Mouse (Mus musculus) heart, embryonic 12.5 days (tissue): ENCODE data around the gene Ankrd12. TPM values are rescaled to one million over a fixed set of nuclear protein-coding genes. Genes with fewer than 3 reads are reported as not detected.

ENCODE experiments used
- ATAC-seq: fragments of 200-750 bp; cut with Nextera tagmentation; 2 replicates; pipeline ENCODE4 v1.8.0; 2017; ENCODE audit warnings: moderate TSS enrichment, moderate library complexity; ENCODE audit not compliant: insufficient number of reproducible peaks, low FRiP score
- H3K27ac ChIP-seq: fragments of 300-500 bp; sonication (generic); 2 replicates; pipeline ENCODE4 v1.5.1; 2016; ENCODE audit warnings: mild to moderate bottlenecking, moderate library complexity; ENCODE audit not compliant: poor library complexity, severe bottlenecking
- H3K27me3 ChIP-seq: fragments of 300-500 bp; sonication (generic); replicated peaks from 2 replicates; pipeline ENCODE4 v1.6.1; 2016; ENCODE audit warnings: mild to moderate bottlenecking, moderate library complexity
- H3K36me3 ChIP-seq: fragments of 300-500 bp; sonication (generic); 2 replicates; pipeline ENCODE4 v1.6.1; 2016; ENCODE audit warnings: mild to moderate bottlenecking, moderate library complexity
- H3K4me1 ChIP-seq: fragments of 300-500 bp; sonication (generic); replicated peaks from 2 replicates; pipeline ENCODE4 v1.6.1; 2016; ENCODE audit warnings: mild to moderate bottlenecking
- H3K4me2 ChIP-seq: fragments of 300-500 bp; sonication (generic); 2 replicates; pipeline ENCODE4 v1.6.1; 2016; ENCODE audit warnings: mild to moderate bottlenecking, moderate library complexity
- H3K4me3 ChIP-seq: fragments of 300-500 bp; sonication (generic); 2 replicates; pipeline ENCODE4 v1.5.1; 2016; ENCODE audit warnings: mild to moderate bottlenecking
- H3K9ac ChIP-seq: fragments of 300-500 bp; sonication (generic); 2 replicates; pipeline ENCODE4 v1.6.1; 2016; ENCODE audit warnings: mild to moderate bottlenecking, moderate library complexity
- H3K9me3 ChIP-seq: fragments of 300-500 bp; sonication (generic); replicated peaks from 2 replicates; pipeline ENCODE4 v1.6.1; 2016; ENCODE audit warnings: mild to moderate bottlenecking, moderate library complexity
- WGBS: fragments of 180-500 bp; shearing (Covaris S2); methylation state at CpG from one replicate; pipeline ENCODE4 v1.1.7; 2016; 5-methylcytosine and 5-hydroxymethylcytosine counted together
- polyA plus RNA-seq: library from polyadenylated mRNA; unstranded; fragments of >200 nt; fragmentation: Nextera tagmentation; extraction: Ambion mirVana; gene quantifications from 2 replicates; pipeline ENCODE4 v1.2.1, GENCODE M21; 2016

The Ankrd12 gene
- 18.7 and 19.6 TPM in 2 replicates for polyA plus RNA-seq

DNA sequence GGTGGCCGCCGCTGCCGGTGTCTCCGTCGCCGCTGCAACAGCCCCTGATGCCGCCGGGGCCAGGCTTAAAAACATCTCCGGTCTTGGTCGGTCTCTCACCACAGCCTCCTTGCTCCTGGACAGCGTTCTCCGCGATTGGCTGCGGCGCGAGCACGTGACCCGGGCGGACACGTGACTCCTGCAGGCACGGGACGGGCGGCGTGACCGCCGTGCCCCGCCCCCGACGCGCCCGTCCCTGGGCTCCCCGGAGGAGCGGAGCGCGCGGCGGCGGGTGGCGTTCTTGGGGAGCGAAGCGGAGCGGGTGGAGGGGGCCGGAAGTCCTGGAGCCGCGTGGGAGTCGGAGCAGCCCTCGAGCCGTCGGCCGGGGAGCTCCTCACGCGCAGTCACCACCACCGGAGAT lies at the start of gene Ankrd12:
Gene Ankrd12, minus strand, starts transcription at position 156 of the 400 bp plus-strand sequence.
- peak within 1 kb of the TSS; percentile 83 for H3K9ac ChIP-seq
- peak within 1 kb of the TSS; percentile 89 for H3K27ac ChIP-seq
- WGBS: 2% methylated on average over 53 of the region's 53 CpGs
- H3K9me3 ChIP-seq: no peaks in the 10 kb centered on the region
- H3K4me3 ChIP-seq: peak within 1 kb of the TSS; percentile 98
- peak within 1 kb of the TSS; percentile 85 for H3K4me2 ChIP-seq
- ATAC-seq: peak; percentile 99
- no peaks in the 10 kb centered on the region for H3K27me3 ChIP-seq
- 0 out of 2 replicates have a peak, but pooled peaks cover 5% of the 10 kb centered on the region for H3K4me1 ChIP-seq
- peaks cover 22% of the 10 kb centered on the region for H3K36me3 ChIP-seq

DNA sequence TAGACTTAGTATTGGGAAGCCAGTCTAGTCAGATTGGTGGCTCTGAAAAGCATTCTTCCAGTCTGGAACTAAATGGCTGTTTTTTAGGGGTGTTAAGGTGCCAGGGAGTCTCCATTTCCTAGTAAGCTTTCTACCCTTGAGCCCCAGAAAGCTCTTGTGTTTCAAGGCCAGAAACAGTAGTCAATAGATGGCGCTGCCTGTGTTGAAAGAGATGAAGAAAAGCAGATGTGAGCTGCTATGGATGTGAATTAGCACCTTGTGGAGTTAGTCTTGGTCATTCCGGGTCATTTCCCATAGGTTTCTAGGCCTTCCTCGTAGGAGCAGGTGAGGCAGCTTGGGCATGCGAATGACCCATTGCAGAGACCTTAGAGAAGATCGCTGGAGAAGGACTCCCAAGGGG lies 48.3 kb upstream of the Ankrd12 start:
- no peak for ATAC-seq
- Histone ChIP-seq H3K4me3 (no peak overlapping the region), H3K9ac (peak overlapping the region; percentile 41; the same call in 1 of the 2 replicates), H3K9me3 (no peaks in the 10 kb centered on the region), H3K27ac (no peak overlapping the region), H3K36me3 (peaks cover 36% of the 10 kb centered on the region), H3K4me1 (peaks cover 13% of the 10 kb centered on the region), H3K4me2 (no peak overlapping the region), H3K27me3 (no peaks in the 10 kb centered on the region)
- 62% methylated on average over 5 of the region's 5 CpGs for WGBS

DNA sequence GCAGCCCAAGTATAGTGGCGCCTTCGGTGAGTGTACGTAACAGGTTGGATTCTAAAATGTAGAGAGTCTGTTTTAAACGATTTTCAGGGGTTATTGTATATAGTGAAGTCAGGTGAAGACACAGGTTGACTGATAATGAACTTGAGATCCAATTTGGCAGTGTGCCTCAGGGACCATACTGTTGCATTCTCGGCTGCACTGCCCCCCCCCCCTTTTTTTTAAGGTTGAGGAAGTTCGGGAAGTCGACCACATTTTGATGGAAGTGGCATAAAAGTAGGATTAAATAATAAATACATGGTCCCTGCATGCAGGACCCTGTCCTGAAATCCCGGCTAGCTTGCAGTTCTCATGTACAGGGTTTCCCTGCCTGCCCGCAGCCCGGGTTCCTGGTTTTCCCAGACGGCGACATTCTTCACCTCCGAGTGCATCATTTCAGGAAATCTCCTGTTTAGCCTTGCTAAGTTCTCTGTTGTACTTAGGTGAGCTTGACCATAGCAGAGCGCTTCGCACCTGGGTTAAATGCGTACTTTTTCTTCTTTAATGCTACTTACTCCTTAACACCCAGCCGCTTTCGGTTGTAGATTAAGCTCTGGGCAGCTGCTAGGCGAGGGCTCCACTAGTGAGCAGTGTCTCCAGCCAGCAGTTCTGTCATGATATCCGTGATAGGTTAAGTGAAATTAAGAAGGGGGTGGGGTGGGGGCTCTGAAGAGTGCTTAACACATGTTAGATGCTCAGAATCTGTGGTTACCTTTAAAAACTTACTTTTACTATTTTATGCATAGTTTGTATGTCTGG lies 47.1 kb upstream of the Ankrd12 start:
- H3K9ac ChIP-seq: peak overlapping the region; percentile 83
- ATAC-seq: 0 out of 2 replicates have a peak, but pooled peaks have one; percentile 22
- peak overlapping the region; percentile 80 for H3K4me2 ChIP-seq
- under 1% methylated on average over 20 of the region's 20 CpGs for WGBS
- H3K4me3 ChIP-seq: peak overlapping the region; percentile 76
- H3K36me3 ChIP-seq: peaks cover 39% of the 10 kb centered on the region
- no peaks in the 10 kb centered on the region for H3K27me3 ChIP-seq
- H3K4me1 ChIP-seq: peaks cover 13% of the 10 kb centered on the region
- peak overlapping the region; percentile 87 for H3K27ac ChIP-seq
- H3K9me3 ChIP-seq: no peaks in the 10 kb centered on the region

DNA sequence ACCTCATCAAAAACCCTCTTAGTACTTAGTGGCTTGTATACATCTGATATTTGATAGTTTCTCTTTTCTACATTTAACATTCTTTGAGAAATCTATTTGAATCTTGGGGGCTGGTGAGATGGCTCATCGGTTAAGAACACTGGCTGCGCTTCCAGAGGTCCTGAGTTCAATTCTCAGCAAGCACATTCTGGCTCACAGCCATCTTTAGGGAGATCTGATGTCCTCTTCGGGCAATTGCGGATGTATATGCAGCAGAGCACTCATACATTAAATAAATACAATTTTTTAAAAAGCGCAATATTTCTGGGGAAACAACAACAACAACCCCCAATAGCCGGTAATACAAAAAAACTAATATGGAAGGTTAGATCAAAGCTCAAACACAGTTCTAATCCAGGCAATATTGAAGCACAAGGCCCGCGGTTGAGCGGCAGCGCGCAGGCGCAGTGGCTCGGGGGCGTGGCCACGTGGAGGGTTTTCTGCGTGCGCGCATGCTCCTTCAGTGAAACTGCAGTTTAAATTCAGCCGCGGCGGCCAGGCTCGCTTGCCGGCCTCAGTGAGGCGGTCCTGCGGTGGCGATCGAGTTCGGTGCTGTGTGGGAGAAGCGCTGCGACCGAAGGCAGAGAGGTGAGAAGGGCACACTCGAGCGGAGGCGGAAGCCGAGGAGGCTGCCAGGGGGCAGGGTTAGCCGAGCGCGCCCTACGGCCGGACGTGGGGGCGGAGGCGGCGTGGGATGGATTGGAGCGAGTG lies 46.4 kb upstream of the Ankrd12 start, which contains the start of gene Ddx11:
Gene Ddx11, plus strand, starts transcription at position 455 of the 750 bp plus-strand sequence.
- WGBS: 6% methylated on average over 45 of the region's 45 CpGs
- no peaks in the 10 kb centered on the region for H3K27me3 ChIP-seq
- peak within 1 kb of the TSS; percentile 76 for H3K4me3 ChIP-seq

DNA sequence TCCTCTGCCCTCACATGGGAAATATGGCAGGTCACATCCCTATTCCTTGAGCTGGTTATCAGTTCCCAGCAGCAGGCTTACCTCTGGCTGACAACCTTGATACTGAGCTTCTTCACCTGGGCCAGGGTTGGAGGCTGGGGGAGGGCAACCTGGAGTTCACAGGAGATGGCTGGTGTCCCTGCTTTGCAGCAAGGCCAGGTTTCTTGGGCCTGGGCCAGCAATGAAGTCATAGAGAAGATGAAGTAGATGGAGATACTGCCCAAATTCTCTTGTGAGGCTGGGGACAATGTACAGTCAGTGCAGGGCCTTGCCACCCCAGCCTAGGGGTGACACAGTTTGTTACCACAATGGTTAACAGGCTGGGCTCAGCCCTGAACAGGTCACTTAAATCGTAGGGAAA lies 43.8 kb upstream of the Ankrd12 start:
- Histone ChIP-seq H3K36me3 (peaks cover 44% of the 10 kb centered on the region), H3K9ac (no peak overlapping the region), H3K4me2 (no peak overlapping the region), H3K4me3 (no peak overlapping the region), H3K9me3 (no peaks in the 10 kb centered on the region), H3K27ac (no peak overlapping the region), H3K27me3 (no peaks in the 10 kb centered on the region), H3K4me1 (peaks cover 13% of the 10 kb centered on the region)
- WGBS: 73% methylated on average over 1 of the region's 1 CpGs
- no peak; the same call in 1 of the 2 replicates for ATAC-seq

More for the DNA sequence above, 46.4 kb upstream of the Ankrd12 start, which contains the start of gene Ddx11:
- Histone ChIP-seq H3K9me3 (no peaks in the 10 kb centered on the region), H3K4me2 (peak within 1 kb of the TSS; percentile 80), H3K9ac (peak within 1 kb of the TSS; percentile 83), H3K36me3 (peaks cover 41% of the 10 kb centered on the region), H3K27ac (peak within 1 kb of the TSS; percentile 87), H3K4me1 (peaks cover 13% of the 10 kb centered on the region)
- peak; percentile 83 for ATAC-seq

DNA sequence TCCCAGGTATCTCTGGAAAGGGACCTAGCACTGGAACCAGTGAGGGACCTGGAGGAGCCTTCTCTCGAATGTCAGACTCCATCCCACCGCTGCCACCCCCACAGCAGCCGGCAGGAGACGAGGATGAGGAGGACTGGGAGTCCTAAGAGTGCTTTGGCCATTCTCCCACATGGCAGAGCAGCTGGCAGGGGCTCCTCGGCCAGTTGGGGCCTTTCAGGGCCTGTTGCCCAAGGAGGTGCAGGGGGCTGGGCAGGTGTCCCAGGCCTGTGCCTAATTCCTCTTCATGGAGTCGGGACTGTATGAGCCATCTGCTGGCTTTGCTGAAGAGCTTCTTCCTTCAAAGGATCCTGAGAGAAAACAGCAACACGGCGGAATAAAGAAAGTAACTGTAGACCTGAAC lies 42.1 kb upstream of the Ankrd12 start:
- Histone ChIP-seq H3K9me3 (no peaks in the 10 kb centered on the region), H3K4me1 (no peaks in the 10 kb centered on the region), H3K4me2 (no peak overlapping the region), H3K36me3 (peaks cover 62% of the 10 kb centered on the region), H3K4me3 (no peak overlapping the region), H3K27ac (no peak overlapping the region), H3K9ac (no peak overlapping the region), H3K27me3 (no peaks in the 10 kb centered on the region)
- WGBS: 86% methylated on average over 8 of the region's 8 CpGs
- no peak for ATAC-seq

DNA sequence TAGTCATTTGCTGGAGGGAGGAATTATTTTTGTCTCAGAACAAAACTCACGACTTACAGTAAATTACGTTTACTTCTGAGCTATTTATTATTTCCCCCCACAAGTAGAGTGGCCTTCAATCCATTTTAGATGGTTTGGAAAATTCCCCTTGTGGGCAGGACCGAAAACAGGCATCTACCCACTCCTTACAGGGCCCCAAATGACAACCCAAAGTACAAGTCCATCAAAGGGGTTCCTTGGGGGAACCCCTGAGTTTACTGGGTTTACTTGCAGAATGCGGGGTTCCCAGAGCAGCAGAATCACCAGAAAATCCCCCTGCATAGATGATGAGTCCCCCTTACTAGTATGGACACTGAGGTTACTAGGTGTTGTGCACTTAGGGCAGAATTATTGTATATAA lies 35.3 kb upstream of the Ankrd12 start:
- no peaks in the 10 kb centered on the region for H3K9me3 ChIP-seq
- no peak for ATAC-seq
- peaks cover 37% of the 10 kb centered on the region for H3K36me3 ChIP-seq
- H3K4me2 ChIP-seq: peak overlapping the region; percentile 76
- H3K4me1 ChIP-seq: peaks cover 16% of the 10 kb centered on the region
- 0 out of 2 replicates have a peak overlapping the region, but pooled peaks have one; percentile 89 for H3K27ac ChIP-seq
- WGBS: 44% methylated on average over 4 of the region's 4 CpGs
- H3K9ac ChIP-seq: peak overlapping the region; percentile 91
- H3K27me3 ChIP-seq: no peaks in the 10 kb centered on the region
- peak overlapping the region; percentile 97 for H3K4me3 ChIP-seq

DNA sequence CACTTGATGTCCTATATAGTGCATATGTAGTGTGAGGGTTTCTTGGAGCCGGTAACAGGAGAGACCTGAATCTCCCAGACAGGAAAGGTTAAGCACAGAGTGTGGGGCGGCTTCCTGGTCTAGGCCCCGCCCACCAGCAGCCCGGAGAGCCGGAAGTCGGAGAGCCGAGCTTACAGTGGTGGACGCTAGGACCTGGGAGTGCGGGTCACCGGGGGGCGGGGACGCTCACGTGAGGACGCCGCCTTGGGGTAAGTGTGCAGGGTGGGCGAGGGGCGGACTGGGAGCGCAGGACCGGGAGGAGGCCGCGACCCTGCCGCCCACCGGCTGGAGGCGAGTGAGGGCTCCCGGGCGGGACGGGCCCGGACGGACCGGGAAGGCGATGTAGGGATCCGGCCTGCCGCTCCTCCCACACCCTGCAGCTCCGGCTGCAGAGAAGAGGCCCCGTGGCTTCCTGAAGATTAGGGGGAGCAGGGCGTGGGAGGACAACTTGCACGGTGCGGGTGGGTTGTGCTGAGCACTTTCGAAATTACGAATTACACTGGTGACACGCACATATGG lies 34.6 kb upstream of the Ankrd12 start, which contains the start of gene Washc1:
Gene Washc1, plus strand, starts transcription at position 144 of the 558 bp plus-strand sequence.
- peak; percentile 99 for ATAC-seq
- peak within 1 kb of the TSS; percentile 89 for H3K27ac ChIP-seq
- H3K27me3 ChIP-seq: no peaks in the 10 kb centered on the region
- H3K4me2 ChIP-seq: peak within 1 kb of the TSS; percentile 76
- under 1% methylated on average over 40 of the region's 41 CpGs for WGBS
- peak within 1 kb of the TSS; percentile 91 for H3K9ac ChIP-seq
- H3K36me3 ChIP-seq: peaks cover 30% of the 10 kb centered on the region
- peaks cover 16% of the 10 kb centered on the region for H3K4me1 ChIP-seq
- peak within 1 kb of the TSS; percentile 97 for H3K4me3 ChIP-seq
- H3K9me3 ChIP-seq: no peaks in the 10 kb centered on the region

DNA sequence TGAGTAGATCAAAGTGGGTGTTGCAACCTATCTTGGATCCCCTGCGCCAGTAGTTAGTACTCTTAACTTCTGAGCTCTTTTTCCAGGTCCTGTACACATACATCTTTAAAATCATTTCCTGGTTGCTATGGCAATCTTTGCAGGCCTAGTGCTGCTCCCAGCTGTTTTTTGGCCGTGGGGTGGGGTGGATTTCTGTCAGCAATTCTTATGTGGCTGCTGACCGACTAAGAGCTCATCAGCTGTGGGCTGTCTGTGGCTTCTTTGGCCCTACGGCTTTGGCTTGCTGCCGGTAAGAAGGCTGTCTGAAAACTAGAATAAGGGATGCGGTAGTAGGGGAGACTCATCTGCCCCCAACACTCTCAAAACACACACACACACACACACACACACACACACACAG lies 33.9 kb upstream of the Ankrd12 start:
- H3K27me3 ChIP-seq: no peaks in the 10 kb centered on the region
- H3K27ac ChIP-seq: no peak overlapping the region
- H3K9ac ChIP-seq: peak overlapping the region; percentile 91
- WGBS: 43% methylated on average over 6 of the region's 6 CpGs
- H3K4me1 ChIP-seq: peaks cover 16% of the 10 kb centered on the region
- peak overlapping the region; percentile 97 for H3K4me3 ChIP-seq
- H3K9me3 ChIP-seq: no peaks in the 10 kb centered on the region
- no peak for ATAC-seq
- H3K36me3 ChIP-seq: peaks cover 23% of the 10 kb centered on the region
- peak overlapping the region; percentile 76 for H3K4me2 ChIP-seq

DNA sequence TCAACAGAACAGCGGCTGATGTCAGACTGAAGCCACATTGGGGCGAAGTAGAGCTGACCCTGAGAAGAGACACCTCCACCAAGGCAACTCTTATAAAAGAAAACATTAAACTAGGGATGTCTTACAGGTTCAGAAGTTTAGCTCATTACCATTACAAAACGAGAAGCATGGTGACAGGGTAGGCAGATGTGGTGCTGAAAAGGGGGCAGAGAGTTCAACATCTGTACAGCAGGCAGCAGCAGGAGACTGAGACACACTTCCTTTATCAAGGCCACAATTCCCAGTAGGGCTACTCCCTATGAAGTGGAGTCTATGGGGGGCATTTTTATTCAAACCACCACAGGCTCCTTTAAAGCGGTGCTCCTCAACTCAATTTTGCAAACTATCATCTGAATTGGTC lies 31.3 kb upstream of the Ankrd12 start:
- H3K4me1 ChIP-seq: peaks cover 16% of the 10 kb centered on the region
- no peak overlapping the region for H3K9ac ChIP-seq
- no peak overlapping the region for H3K4me3 ChIP-seq
- ATAC-seq: no peak
- H3K36me3 ChIP-seq: no peaks in the 10 kb centered on the region
- WGBS: 79% methylated on average over 4 of the region's 4 CpGs
- no peak overlapping the region for H3K4me2 ChIP-seq
- no peak overlapping the region for H3K27ac ChIP-seq
- H3K9me3 ChIP-seq: no peaks in the 10 kb centered on the region
- H3K27me3 ChIP-seq: no peaks in the 10 kb centered on the region
